Mouse (Mus musculus) heart, postnatal 4 days (tissue): Measurements from ENCODE around the gene Ccdc9. TPM values are rescaled to one million over a fixed set of nuclear protein-coding genes. Genes with fewer than 3 reads are reported as not detected.
A peak's percentile ranks its signal among the peaks of the same experiment; 100 is the strongest.
"Not testable (repeated sequence)": the region's sequence is repeated elsewhere in the genome, so short reads cannot be mapped to it uniquely, and the experiment has no call there.

Source experiments
- DNase-seq: peaks from one replicate; pipeline ENCODE4 v3.0.0; 2021
- total RNA-seq, 2 experiments: library from RNA; stranded (reverse); gene quantifications; 2 replicates each; pipeline ENCODE4 v1.2.3; 2021

Ccdc9 gene
- total RNA-seq, 2 experiments from 2014 or later, result 39.4 to 43.1 TPM

DNA sequence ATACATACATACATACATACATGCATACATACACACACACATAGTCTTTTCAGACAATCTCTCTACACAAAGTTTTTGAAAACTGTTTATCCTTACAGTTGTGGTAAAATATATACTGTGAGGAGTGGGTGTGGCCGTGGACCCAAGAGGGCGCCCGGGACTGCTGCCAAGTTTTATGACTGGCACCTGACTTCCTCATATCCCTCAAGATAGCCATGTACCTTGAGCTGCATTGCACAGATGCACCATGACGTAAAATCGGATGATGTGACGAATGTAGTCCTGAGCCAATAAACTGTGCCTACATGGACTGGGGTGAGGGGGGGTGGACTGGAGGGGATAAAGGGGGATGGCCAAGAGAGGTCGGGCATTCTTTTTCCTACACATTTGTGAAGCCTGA lies 20.0 kb downstream of the Ccdc9 start:
- DNase-seq, result not testable (repeated sequence)

GRCm38 (mm10) chr7:16265856-16266255 lies 20.7 kb downstream of the Ccdc9 start:
- DNase-seq, result no peak

DNA sequence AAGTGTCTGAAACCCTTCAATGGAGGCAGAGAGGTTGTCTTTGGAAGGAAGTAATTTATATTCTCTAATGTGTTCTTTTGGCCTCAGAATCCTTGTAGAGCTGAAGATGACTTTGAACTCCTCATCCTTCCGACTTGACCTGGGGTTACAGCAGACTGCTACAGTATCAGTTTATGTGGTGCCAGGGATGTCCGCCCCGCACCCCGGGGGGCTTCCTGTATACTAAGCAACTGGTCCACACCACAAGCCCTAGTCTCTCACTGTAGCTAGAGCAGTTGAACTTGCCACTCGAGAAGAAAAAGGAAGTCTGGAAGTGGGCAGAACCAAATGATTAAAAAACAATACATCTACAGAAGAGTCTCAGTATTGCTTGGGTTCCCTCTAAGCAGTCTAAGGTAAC lies 22.8 kb downstream of the Ccdc9 start:
- DNase-seq, result no peak

- peak; percentile 85 for DNase-seq
Observed at GRCm38 (mm10) chr7:16263015-16263787, 23.4 kb downstream of the Ccdc9 start.

DNA sequence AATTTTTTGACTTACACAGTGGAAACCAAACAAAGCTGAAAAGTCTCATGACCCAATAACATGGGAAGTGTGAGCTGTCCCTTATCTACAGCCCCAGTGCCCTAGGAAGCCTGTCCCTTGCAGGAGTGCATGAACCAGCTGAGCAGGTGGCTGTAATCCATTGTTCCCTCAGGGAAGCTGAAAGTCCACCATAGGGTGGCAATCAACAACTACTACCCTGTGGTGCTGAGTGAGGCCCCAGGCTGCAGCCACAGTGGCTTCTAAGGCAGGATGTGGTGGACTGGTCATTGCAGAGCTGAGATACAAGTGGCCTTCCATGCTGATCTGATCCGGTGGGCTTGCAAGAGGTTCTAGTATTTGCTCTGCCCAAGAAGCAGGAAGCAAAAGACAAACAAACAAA lies 25.5 kb downstream of the Ccdc9 start:
- no peak for DNase-seq

DNA sequence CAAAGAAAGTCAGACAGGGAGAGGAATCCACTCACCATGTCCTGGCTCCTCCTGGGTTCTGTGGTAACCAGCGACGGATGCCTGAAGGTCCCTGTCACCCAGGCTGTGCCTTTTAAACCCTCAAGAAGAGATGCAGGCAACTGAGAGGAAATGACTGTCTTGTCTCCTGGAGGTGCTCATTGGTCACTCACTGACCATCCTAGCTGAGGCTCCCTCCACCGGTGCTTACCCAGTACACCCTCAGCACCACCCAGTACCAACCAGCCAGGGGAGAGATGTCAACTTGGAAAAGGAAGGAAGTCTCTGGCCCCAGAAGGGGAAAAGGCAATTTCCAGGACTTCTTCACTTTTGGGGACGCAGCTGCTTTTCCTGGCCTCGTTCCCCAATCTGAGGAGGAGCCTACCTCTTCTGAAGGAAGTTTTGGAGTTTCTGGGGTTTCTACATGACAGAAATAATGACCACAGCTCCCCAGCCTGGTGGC lies 27.4 kb downstream of the Ccdc9 start, which contains the start of gene C5ar1:
C5ar1 (minus strand) TSS at position 431 of the 481 bp plus-strand sequence.
- DNase-seq, result no peak

GRCm38 (mm10) chr7:16257830-16258229 lies 28.8 kb downstream of the Ccdc9 start:
- no peak for DNase-seq

- DNase-seq, result not testable (repeated sequence)
Observed at GRCm38 (mm10) chr7:16255963-16256362, 30.6 kb downstream of the Ccdc9 start.

GRCm38 (mm10) chr7:16254195-16254594 lies 32.4 kb downstream of the Ccdc9 start:
- DNase-seq, result no peak

- DNase-seq, result no peak
Observed at GRCm38 (mm10) chr7:16250687-16251086, 35.9 kb downstream of the Ccdc9 start.

DNA sequence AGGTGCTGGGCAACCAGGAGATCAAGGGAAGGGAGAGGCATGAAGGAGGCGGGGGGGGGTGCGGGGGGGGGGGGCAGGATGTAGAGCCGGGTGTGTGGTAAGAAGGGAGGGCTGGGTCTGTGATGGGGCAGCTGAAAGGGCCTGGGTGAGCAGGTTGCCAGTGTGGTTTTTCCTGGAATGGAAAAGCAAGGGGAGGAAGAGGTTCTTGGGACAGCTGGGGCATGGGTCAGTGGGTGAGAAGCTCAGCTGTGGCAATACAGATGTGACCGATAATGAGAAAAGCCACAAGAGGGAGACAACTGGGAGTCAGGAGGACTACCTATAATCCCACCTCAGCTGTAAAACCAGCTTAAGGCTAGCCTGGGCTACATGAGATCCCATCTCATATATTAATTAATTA lies 40.6 kb downstream of the Ccdc9 start:
- DNase-seq, result no peak

DNA sequence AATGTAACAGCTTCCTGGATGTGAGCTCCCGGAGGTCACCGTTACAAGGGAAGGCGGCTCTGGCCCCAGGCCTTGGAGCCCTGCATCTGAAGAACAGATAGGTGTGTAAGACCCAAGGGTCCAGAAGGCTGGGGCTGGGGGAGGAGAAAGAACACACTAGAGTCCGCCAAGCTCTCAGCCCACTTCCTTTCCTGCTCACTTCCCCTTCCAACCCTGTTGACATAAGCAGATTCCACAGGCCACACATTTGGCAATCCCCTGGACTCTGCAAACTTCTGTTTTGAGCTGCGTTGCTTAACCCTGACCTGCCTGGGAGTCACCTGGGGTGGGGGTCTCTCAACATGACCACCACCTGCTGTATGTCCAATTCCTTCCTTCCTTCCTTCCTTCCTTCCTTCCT lies 42.5 kb downstream of the Ccdc9 start, which contains the start of gene C5ar2:
C5ar2 (minus strand) TSS at position 88 of the 400 bp plus-strand sequence.
- no peak for DNase-seq

- DNase-seq, result no peak
Observed at GRCm38 (mm10) chr7:16242198-16242597, 44.4 kb downstream of the Ccdc9 start.

- DNase-seq, result no peak
Observed at GRCm38 (mm10) chr7:16241787-16242186, 44.8 kb downstream of the Ccdc9 start.

GRCm38 (mm10) chr7:16240978-16241303 lies 45.7 kb downstream of the Ccdc9 start:
- DNase-seq, result no peak

- no peak for DNase-seq
Observed at GRCm38 (mm10) chr7:16240281-16240977, 46.2 kb downstream of the Ccdc9 start.

- DNase-seq, result peak; percentile 22
Observed at GRCm38 (mm10) chr7:16239554-16239997, 47.0 kb downstream of the Ccdc9 start.

DNA sequence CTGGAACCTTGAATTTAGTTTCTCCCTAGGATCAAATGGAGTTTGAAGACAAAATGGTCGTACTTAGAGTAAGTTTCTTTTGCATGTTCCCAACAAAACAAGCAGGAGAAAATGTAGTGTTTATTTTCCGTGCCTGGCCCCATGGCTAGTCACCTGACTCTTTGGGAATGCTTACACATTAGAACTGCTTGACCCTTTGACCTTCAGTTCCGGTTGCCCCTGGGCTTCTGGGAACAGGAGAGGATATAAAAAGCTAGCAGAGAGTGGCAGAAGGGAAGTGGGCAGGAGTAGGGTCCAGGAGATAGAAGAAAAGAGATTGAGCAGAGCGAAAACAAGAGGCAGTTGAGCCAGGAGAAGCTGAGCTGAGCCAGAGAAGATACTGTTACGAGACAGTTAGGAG lies 56.7 kb downstream of the Ccdc9 start:
- no peak for DNase-seq

Other genes with a start within 250 kb of the Ccdc9 start
- 1 to 10 TPM; 7.6 to 7.8 TPM for gene Bicra, start 238.9 kb downstream of the Ccdc9 start, total RNA-seq
- not detected for gene Zfp541, start 225.0 kb downstream of the Ccdc9 start, total RNA-seq
- 100 to 1,000 TPM in 1 of 2 experiments, 10 to 100 TPM in 1; 90.4 to 104 TPM for gene Napa, start 188.3 kb downstream of the Ccdc9 start, total RNA-seq
- gene Kptn, start 166.9 kb downstream of the Ccdc9 start, total RNA-seq, result 10 to 100 TPM; 23.8 to 25.9 TPM
- gene Slc8a2, start 157.0 kb downstream of the Ccdc9 start, total RNA-seq, result 1 to 10 TPM; 2.0 TPM
- gene Meis3, start 111.7 kb downstream of the Ccdc9 start, total RNA-seq, result 1 to 10 TPM; 8.6 to 9.4 TPM
- 10 to 100 TPM in 1 of 2 experiments, 1 to 10 TPM in 1; 9.5 to 11.0 TPM for gene Dhx34, start 64.8 kb downstream of the Ccdc9 start, total RNA-seq
- gene C5ar2, start 42.6 kb downstream of the Ccdc9 start, total RNA-seq, result under 1 TPM; 0.45 to 0.50 TPM
- 1 to 10 TPM; 1.8 to 1.9 TPM for gene C5ar1, start 27.3 kb downstream of the Ccdc9 start, total RNA-seq
- gene Inafm1, start 13.2 kb downstream of the Ccdc9 start, total RNA-seq, result 10 to 100 TPM; 12.5 to 13.6 TPM
- 1 to 10 TPM; 7.0 to 9.0 TPM for gene Bbc3, start 21.6 kb upstream of the Ccdc9 start, total RNA-seq
- gene Sae1, start 101.0 kb upstream of the Ccdc9 start, total RNA-seq, result 100 to 1,000 TPM; 105 to 110 TPM
- 10 to 100 TPM; 36.8 to 39.3 TPM for gene Zc3h4, start 114.1 kb upstream of the Ccdc9 start, total RNA-seq
- gene Tmem160, start 166.0 kb upstream of the Ccdc9 start, total RNA-seq, result 10 to 100 TPM; 70.3 to 77.9 TPM
- gene Npas1, start 190.9 kb upstream of the Ccdc9 start, total RNA-seq, result not detected